Mouse (Mus musculus) limb, embryonic 10.5 days (tissue): ENCODE measurements around the gene Tent4a. TPM values are rescaled to one million over a fixed set of nuclear protein-coding genes. Genes with fewer than 3 reads are reported as not detected.

Experiments used
- DNase-seq: peaks from one replicate; pipeline ENCODE4 v3.0.0-alpha.2; 2017; ENCODE audit warnings: low spot score
- H3K27ac ChIP-seq: fragments of 300-500 bp; sonication (generic); 2 replicates; pipeline ENCODE4 v1.5.1; 2016; ENCODE audit warnings: mild to moderate bottlenecking
- H3K27me3 ChIP-seq: fragments of 300-500 bp; sonication (generic); 2 replicates; pipeline ENCODE4 v1.6.1; 2016; ENCODE audit warnings: low read depth, mild to moderate bottlenecking; ENCODE audit not compliant: poor library complexity, severe bottlenecking
- H3K36me3 ChIP-seq: fragments of 300-500 bp; sonication (generic); 2 replicates; pipeline ENCODE4 v1.6.1; 2016; ENCODE audit warnings: mild to moderate bottlenecking, moderate library complexity
- H3K4me1 ChIP-seq: fragments of 300-500 bp; sonication (generic); 2 replicates; pipeline ENCODE4 v1.6.1; 2016
- H3K4me3 ChIP-seq: fragments of 300-500 bp; sonication (generic); 2 replicates; pipeline ENCODE4 v1.5.1; 2016; ENCODE audit warnings: mild to moderate bottlenecking, moderate library complexity
- H3K9me3 ChIP-seq: fragments of 300-500 bp; sonication (generic); replicated peaks from 2 replicates; pipeline ENCODE4 v1.6.1; 2016; ENCODE audit warnings: mild to moderate bottlenecking
- WGBS: fragments of 180-500 bp; shearing (Covaris S2); methylation state at CpG from one replicate; pipeline ENCODE4 v1.1.7; 2016; 5-methylcytosine and 5-hydroxymethylcytosine counted together
- polyA plus RNA-seq: library from polyadenylated mRNA; unstranded; fragments of >200 nt; fragmentation: Nextera tagmentation; extraction: Ambion mirVana; gene quantifications from 2 replicates; pipeline ENCODE4 v1.2.1, GENCODE M21; 2016

Gene Tent4a
- polyA plus RNA-seq, 1 experiment from 2014 or later, result 6.0 TPM

- H3K4me3 ChIP-seq, result no peak overlapping the region
- no peak for DNase-seq
- 0 out of 2 replicates have a peak, but pooled peaks cover 1% of the 10 kb centered on the region for H3K4me1 ChIP-seq
- 80% methylated on average over 6 of the region's 6 CpGs for WGBS
- no peak overlapping the region for H3K27ac ChIP-seq
- no peaks in the 10 kb centered on the region for H3K36me3 ChIP-seq
- no peaks in the 10 kb centered on the region for H3K27me3 ChIP-seq
- no peaks in the 10 kb centered on the region for H3K9me3 ChIP-seq
Measured at GRCm38 (mm10) chr13:69558098-69558660, 23.8 kb upstream of the Tent4a start.

DNA sequence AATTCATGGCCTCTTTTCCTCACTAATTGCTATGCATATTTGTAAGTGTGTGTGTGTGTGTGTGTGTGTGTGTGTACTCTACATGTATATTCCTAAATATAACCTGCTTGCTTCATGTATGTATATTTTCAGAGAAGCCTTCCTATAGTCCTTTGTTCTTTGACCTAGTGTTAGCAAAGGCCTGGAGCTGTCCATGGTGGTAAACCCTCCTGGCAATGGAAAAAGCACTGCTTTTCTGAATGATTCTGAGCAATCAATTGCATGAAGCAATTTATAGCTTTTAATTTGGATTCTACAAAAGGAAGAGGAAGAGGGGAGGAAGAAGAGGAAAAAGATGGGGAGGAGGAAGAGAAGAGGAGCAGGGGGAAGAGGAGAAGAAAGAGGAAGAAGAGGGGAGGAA, 22.3 kb upstream of the Tent4a start:
- Histone ChIP-seq H3K9me3 (no peaks in the 10 kb centered on the region), H3K4me1 (no peaks in the 10 kb centered on the region), H3K4me3 (no peak overlapping the region), H3K36me3 (no peaks in the 10 kb centered on the region), H3K27me3 (no peaks in the 10 kb centered on the region), H3K27ac (no peak overlapping the region)
- no peak for DNase-seq

DNA sequence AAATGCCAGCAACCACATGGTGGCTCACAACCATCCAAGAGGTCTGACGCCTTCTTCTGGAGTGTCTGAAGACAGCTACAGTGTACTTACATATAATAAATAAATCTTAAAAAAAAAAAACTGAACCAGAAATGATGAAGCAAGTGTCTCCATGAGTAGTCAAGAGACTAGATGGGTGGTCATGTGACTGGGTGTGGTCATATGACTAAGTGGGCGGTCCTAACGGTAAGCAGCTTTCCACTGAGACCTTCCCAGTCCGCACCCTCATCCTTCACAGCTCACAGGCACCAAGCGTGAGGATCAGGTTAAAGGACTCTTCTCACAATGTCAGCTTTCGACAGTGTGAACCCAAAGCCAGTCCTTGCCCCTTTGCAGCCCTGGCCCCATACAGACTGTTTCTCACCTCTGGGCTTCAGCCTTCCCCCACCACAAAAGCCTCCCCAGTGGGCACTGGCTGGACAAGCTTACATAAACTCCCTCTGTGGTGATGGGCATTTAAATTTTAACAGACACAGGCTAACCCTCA, 21.6 kb upstream of the Tent4a start:
- WGBS, result 84% methylated on average over 6 of the region's 6 CpGs
- DNase-seq, result no peak
- Histone ChIP-seq H3K27ac (no peak overlapping the region), H3K36me3 (no peaks in the 10 kb centered on the region), H3K4me1 (no peaks in the 10 kb centered on the region), H3K27me3 (no peaks in the 10 kb centered on the region), H3K4me3 (no peak overlapping the region), H3K9me3 (no peaks in the 10 kb centered on the region)

DNA sequence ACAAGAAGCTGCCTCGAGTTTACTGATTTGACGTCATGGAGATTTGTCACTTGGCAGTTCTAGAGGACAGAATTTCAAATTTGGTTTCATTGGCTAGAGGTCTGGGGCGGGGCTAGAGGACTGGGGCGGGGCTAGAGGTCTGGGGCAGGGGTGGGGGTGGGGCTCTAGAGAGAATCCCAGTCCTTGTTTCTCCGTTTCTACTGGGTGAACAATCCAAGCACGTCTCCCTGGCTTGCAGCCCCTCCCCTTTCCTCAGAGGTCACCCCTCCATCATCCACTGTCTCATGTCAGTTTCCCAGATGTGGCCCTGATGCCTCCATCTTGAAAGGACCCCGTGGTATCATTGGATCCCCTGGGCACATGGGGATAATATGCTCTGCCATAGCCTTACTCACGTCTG, 20.6 kb upstream of the Tent4a start:
- Histone ChIP-seq H3K4me3 (no peak overlapping the region), H3K27me3 (no peaks in the 10 kb centered on the region), H3K4me1 (no peaks in the 10 kb centered on the region), H3K9me3 (no peaks in the 10 kb centered on the region), H3K27ac (no peak overlapping the region), H3K36me3 (no peaks in the 10 kb centered on the region)
- no peak for DNase-seq
- 29% methylated on average over 8 of the region's 8 CpGs for WGBS

- no peak overlapping the region for H3K4me3 ChIP-seq
- H3K27me3 ChIP-seq, result no peaks in the 10 kb centered on the region
- DNase-seq, result no peak
- H3K9me3 ChIP-seq, result no peaks in the 10 kb centered on the region
- 81% methylated on average over 9 of the region's 9 CpGs for WGBS
- no peak overlapping the region for H3K27ac ChIP-seq
- no peaks in the 10 kb centered on the region for H3K4me1 ChIP-seq
- H3K36me3 ChIP-seq, result no peaks in the 10 kb centered on the region
Measured at GRCm38 (mm10) chr13:69554255-69554654, 19.8 kb upstream of the Tent4a start.

DNA sequence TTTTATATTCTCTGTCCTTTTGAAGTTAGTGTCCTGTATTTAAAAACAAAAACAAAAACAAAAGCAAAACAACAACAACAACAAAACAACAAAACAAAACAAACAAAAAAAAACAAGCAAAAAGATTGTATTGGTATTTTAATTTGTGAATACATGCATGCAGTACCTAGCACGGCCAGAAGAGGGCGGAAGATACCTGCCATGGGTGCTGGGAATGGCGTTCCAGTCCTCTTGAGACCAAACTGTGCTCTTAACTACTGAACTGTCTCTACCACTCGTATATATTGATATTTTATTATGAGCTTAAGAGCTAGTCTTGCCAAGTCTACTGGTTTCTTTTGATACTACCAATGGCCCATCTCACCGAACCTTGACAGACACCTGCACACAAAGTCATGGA, 18.6 kb upstream of the Tent4a start:
- Histone ChIP-seq H3K27me3 (no peaks in the 10 kb centered on the region), H3K4me1 (no peaks in the 10 kb centered on the region), H3K9me3 (no peaks in the 10 kb centered on the region), H3K27ac (no peak overlapping the region), H3K4me3 (no peak overlapping the region), H3K36me3 (no peaks in the 10 kb centered on the region)
- 27% methylated on average over 5 of the region's 5 CpGs for WGBS
- peak; percentile 71 for DNase-seq

GRCm38 (mm10) chr13:69550831-69551230, 16.4 kb upstream of the Tent4a start:
- Histone ChIP-seq H3K27me3 (no peaks in the 10 kb centered on the region), H3K36me3 (no peaks in the 10 kb centered on the region), H3K4me1 (no peaks in the 10 kb centered on the region), H3K9me3 (no peaks in the 10 kb centered on the region), H3K4me3 (no peak overlapping the region), H3K27ac (no peak overlapping the region)
- WGBS, result 89% methylated on average over 2 of the region's 2 CpGs
- DNase-seq, result no peak

DNA sequence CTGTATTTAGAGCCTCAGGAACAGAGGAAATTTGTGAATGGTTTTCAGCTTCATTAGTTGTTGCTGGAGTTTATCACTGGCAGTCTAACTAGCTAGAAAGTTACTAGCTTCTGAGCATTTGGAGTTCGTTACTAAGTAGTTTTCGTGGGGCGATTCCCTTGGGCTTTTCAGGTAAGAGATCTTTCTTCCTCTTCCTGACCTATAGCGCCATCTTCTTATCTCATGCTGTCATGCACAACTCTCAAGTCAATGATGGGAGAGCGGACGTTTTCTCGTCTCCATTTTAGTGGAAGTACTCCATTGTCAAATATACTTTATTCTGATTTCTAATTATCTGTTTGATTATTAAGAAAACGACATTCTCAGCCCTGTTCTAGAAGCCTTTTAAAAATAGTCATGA, 15.6 kb upstream of the Tent4a start:
- Histone ChIP-seq H3K4me3 (no peak overlapping the region), H3K27ac (no peak overlapping the region), H3K9me3 (no peaks in the 10 kb centered on the region), H3K4me1 (no peaks in the 10 kb centered on the region), H3K27me3 (0 out of 2 replicates have a peak, but pooled peaks cover 3% of the 10 kb centered on the region), H3K36me3 (no peaks in the 10 kb centered on the region)
- WGBS, result 53% methylated on average over 8 of the region's 8 CpGs
- no peak for DNase-seq

- H3K36me3 ChIP-seq, result no peaks in the 10 kb centered on the region
- H3K4me1 ChIP-seq, result peaks cover 16% of the 10 kb centered on the region
- no peak for DNase-seq
- H3K27ac ChIP-seq, result no peak overlapping the region
- H3K27me3 ChIP-seq, result 0 out of 2 replicates have a peak, but pooled peaks cover 7% of the 10 kb centered on the region
- H3K9me3 ChIP-seq, result no peaks in the 10 kb centered on the region
- WGBS, result 72% methylated on average over 16 of the region's 16 CpGs
- no peak overlapping the region for H3K4me3 ChIP-seq
Measured at GRCm38 (mm10) chr13:69547488-69548180, 13.2 kb upstream of the Tent4a start.

GRCm38 (mm10) chr13:69545019-69545418, 10.6 kb upstream of the Tent4a start:
- Histone ChIP-seq H3K36me3 (no peaks in the 10 kb centered on the region), H3K27ac (no peak overlapping the region), H3K4me3 (no peak overlapping the region), H3K9me3 (no peaks in the 10 kb centered on the region), H3K27me3 (0 out of 2 replicates have a peak, but pooled peaks cover 7% of the 10 kb centered on the region), H3K4me1 (peaks cover 24% of the 10 kb centered on the region)
- DNase-seq, result peak; percentile 69
- WGBS, result 34% methylated on average over 3 of the region's 3 CpGs

- no peaks in the 10 kb centered on the region for H3K36me3 ChIP-seq
- H3K27me3 ChIP-seq, result 0 out of 2 replicates have a peak, but pooled peaks cover 7% of the 10 kb centered on the region
- H3K4me1 ChIP-seq, result peaks cover 37% of the 10 kb centered on the region
- no peaks in the 10 kb centered on the region for H3K9me3 ChIP-seq
- 51% methylated on average over 12 of the region's 12 CpGs for WGBS
- no peak for DNase-seq
- no peak overlapping the region for H3K27ac ChIP-seq
- H3K4me3 ChIP-seq, result peak overlapping the region; percentile 27
Measured at GRCm38 (mm10) chr13:69543595-69543994, 9.2 kb upstream of the Tent4a start.

DNA sequence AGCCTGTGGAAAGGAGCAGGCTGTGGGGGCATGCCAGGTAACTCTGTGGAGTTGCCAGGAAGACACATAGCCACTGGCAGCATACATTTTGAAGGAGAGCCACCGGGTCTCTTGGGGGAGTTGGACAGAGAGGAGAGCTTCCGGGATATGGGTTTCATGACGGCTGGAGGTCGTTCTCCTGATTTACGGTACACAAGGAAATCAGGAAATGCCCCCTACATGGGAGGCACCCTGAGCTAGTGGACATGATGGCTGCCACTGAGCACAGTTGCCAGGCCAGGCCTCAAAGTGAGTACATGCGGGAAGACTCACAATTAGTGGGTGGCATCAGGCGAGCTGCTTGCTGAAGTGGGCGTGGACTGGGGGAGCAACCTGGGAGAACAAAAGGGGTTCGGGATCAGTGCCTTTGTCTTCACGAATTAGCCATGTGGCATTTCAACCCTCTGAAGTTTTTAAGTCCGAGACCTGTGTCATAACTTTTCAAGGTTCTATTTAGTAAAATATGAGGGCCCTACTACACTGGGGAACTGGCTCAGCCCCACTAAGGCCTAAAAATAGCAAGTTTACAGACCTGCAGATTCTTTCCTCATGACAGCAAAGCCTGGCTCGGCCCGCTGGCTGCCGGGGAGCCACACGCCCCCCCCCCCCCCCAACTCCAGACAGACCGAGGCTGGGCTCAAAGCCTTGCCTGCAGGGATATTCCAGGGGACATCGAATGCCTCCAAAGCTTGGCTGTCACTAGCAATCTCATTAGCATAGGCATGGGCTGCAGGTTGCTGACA, 8.3 kb upstream of the Tent4a start:
- Histone ChIP-seq H3K27me3 (0 out of 2 replicates have a peak, but pooled peaks cover 7% of the 10 kb centered on the region), H3K27ac (peak overlapping the region; percentile 61), H3K9me3 (no peaks in the 10 kb centered on the region), H3K36me3 (no peaks in the 10 kb centered on the region), H3K4me1 (peaks cover 45% of the 10 kb centered on the region), H3K4me3 (no peak overlapping the region)
- 45% methylated on average over 17 of the region's 17 CpGs for WGBS
- DNase-seq, result no peak

- Histone ChIP-seq H3K27me3 (0 out of 2 replicates have a peak, but pooled peaks cover 7% of the 10 kb centered on the region), H3K9me3 (no peaks in the 10 kb centered on the region), H3K27ac (no peak overlapping the region), H3K4me3 (no peak overlapping the region), H3K4me1 (peaks cover 46% of the 10 kb centered on the region), H3K36me3 (no peaks in the 10 kb centered on the region)
- WGBS, result 79% methylated on average over 10 of the region's 10 CpGs
- no peak for DNase-seq
Measured at GRCm38 (mm10) chr13:69541776-69542175, 7.4 kb upstream of the Tent4a start.
